Mouse (Mus musculus): ENCODE results near the gene Them7.

Gene Them7

DNA sequence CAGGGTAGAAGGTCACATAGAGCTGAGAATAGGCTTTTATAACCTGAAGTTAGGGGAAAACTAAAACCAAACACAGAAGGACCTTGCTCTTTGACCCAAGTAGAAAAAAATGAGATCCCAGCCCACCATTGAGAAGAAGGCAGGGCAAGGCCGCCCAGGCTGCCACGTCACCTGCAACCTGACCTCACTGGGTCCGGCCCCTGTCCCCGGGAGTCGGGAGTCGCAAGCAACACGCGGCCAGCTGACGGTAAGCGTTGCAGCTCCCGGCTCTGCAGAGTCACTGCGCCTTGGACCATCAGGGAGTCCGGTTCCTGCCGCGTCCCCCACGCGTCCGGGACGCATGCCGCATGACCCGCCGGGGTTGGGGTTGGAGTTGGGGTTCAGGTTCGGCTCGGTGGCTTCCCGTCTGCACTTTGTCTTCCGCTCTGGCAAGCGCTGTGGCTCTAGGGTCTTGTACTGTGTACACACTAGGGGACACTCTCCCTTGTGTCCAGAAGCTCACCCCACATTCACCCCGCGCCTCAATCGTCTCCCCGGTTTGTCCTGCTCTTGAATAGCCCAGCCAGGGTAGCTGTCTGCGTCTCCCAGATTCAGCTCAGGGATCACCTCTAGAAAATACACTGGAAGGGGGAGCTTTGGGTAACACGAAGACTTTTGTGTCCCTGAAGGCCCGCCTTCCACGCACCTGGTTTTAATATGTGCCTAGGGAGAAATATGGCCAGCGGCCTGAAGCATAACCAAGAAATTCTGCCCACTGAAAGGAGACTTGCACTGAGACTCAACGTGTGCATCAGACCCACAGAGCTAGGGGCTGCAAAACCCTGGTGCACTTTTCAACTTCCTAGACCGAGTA is at the start of gene Them7:
Them7 (plus strand) TSS at position 187 of the 853 bp plus-strand sequence.
- no peak for DNase-seq (ENCODE audit: low spot score)

DNA sequence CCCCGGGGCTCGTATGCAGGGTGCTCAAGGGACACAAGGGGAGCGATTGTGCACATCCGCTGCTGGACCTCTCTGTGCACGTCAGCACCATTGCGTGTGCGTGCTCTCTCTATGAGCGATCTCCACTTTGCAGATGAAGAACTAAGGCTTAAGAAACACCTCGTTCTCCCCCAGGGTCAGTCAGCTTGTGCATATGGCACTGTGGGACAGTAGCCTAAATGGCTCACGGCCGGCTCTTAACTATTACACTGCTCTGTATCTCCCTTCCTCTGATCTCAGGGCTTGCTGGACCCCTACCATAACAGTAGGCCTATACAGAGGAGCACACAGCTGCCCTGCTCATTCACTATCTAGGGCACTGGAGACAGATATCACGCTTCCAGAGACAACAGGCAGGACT is 45.2 kb upstream of the Them7 start:
- DNase-seq (ENCODE audit: low spot score) = no peak

DNA sequence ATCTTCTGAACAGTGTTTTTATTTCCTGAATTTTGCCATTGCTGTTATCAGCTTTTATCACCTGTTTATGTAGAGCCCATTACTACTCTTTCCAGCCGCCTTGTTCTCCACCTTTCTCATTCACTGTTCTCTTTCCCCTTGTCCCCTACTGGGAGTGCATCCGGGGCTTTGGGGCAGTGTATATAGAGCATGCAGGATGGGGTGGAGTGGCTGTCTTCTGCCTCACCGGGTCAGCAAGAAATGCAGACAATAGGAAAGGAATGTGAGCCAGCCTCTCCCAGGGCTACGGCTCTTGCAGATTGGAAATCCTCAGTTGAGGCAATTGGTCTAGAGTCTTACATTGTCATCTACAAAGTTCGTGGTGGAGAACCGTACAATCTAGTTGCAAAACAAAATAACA is 41.6 kb upstream of the Them7 start:
- DNase-seq (ENCODE audit: low spot score) = no peak

DNA sequence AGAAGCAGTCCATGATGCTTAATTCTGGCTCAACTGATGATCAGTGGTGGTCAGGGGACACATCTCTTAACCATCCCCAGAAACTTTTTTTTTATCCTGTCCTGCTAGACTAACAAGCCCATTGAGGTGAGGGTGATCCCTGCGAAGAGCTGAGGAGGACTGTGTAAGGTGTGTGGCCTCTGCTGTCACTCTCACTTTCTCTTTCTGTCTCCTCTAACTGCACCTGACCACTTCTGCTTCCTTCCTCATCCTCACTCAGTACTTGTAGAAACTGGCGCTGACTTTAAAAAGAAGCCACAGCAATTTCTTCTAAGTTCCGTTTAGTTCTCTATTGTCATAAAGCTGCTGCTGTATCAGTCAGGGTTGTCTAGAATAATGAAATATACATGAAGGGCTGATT is 39.0 kb upstream of the Them7 start:
- no peak for DNase-seq (ENCODE audit: low spot score)

DNA sequence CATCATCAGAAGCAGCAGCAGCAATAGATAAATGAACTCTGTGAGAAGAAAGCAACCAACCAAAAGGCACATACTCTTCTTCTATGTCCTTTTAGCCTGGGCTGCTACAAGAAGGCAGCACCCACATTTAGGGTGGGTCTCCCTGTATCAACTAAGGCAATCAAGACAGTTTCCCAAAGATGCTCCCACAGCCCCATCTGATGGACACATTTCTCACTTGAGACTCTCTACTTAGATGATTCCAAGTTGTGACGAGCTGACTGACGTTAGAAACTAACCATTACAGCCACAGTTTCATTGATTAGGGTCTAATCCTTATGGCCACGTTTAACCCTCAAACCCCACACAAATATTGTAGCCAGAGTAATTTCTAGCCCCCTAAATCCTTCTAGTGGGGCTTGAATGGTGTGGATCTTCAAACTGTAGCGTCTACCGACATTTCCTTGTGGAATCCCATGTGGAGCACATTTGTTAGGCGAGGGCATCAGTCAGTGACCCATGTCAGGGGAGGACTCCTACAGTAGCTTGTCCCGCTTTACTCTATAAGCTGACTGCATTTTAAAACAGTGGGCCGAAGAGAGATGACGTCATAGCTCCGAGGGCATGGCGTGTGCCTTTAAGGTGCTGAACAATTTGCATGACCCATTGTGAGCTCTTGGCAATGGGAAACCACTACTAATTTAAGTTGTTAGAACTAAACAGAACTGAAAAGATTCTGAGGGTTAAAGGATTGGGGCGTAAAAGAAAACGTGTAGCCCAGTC is 38.2 kb upstream of the Them7 start:
- no peak for DNase-seq (ENCODE audit: low spot score)

DNA sequence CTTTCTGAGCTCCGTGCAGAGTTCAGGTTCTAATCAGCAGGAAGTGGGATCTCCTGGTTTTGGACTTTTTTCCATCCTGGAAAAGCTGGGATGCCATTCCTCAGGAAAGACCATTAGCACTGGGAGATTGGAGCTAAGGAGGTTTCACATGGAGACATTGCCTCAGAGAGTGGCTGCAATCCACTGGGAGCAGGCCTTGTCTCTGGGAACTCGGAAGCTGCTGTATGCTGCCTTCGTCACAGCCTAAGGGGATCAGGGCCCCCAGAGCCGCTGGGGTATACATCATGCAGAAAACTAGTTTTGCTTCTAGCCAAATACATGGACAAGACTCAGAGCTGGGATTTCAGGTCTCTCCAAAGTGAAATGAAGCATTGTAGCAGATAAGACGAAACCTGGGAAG is 37.5 kb upstream of the Them7 start:
- DNase-seq (ENCODE audit: low spot score) = no peak

DNA sequence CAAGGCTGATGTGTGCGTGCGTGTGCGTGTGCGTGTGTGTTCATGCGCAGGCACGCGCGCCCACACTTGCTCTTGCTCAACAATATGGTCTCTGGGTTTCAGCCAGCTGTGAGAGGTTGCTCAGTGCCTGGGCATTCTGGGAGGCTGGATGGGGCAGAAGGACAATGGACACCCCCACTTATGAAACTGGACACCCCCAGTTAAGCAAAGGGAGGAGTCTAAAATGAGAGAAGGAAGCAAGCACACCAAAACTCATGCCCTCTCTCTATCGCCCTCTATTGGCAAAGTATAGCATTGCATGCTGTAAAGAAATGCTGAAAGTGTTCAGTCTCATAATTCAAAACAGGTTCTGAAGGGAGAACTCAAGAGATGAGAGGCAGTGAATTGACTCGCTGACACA is 35.9 kb upstream of the Them7 start:
- no peak for DNase-seq (ENCODE audit: low spot score)

DNA sequence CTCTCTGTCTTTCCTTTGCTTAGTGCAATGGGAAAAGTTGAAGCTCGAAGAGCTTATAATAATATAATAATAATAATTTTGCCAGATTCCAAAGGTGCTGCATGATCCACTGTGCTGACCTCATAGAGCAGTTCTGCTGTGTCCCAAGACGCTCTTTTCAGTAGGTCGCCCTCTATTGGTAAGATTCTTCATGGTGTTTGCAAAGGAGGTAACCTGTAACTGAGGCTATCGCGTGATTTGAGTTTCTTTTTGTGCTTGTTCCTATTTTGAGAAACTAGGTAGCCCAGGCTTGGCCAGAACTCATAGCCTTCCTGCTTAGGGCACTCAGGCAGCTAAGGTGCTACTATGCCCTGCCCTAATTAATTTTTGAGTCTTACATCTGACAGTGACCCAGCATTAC is 34.8 kb upstream of the Them7 start:
- no peak for DNase-seq (ENCODE audit: low spot score)

DNA sequence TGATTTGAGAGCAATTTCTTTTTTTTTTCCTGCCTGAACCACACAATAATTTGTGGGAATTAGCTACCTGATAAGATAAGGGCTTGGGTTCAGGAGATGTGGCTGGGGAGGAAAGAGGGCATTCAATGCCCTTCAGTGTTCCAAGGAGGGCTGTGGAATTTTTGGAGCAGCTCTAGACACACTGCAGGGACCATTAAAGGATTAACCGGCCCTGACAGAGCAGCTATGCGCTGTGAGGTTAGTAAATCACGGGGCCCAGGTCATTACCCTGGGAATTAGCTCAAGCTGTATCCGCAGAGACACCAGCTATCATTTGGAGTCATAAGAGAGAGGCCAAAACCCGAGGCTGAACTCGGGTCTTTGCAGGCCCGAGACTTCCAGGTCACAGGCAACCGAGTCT is 24.0 kb upstream of the Them7 start:
- DNase-seq (ENCODE audit: low spot score) = no peak

DNA sequence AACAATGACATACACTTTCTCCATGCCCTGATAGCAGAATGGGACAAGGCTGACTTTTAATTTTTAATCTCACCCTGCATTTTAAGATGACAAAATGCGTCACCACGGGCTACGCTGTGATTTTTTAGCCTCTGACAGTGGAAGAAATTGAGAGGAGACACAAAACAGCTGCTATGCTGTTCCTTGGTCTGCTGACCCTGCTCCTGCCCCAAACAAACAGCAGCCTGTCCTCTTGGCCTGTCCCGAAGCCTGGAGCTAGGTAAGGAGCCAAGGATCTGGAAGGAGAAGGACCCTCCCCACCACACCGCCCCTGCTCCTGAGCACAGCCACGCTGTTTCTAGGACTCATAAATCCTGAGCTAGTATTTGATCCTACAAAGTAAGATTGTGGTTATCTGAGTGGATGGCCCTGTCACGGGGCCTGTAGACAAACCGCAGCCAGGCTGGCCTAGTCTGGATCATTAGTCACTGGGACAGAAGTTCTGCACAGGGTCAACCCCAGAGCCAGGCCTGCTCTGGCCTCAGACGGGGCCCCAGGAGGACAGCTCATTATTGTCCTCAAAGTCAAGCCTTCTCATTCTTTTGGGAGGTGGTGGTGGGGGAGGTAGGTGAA is 17.5 kb upstream of the Them7 start:
- DNase-seq (ENCODE audit: low spot score) = no peak

DNA sequence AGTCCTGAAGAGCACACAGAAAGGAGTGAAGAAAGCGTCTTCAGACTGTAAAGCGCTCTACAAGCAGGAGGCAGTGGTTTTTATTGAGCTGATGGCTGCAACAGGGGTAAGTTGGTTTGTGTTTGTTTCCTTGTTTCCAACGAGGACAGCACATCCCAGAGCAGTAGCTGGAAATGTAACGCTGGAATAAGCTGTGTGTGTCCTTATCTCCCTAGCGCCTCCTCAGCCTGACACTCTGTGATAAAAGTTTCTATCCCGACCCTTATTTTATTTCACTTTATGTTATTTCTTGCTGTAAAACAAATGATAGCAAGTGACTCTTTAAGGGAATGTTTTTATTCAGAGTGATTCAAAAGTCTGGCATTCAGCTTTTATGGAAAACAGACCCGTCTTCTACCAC is 11.3 kb upstream of the Them7 start:
- no peak for DNase-seq (ENCODE audit: low spot score)

DNA sequence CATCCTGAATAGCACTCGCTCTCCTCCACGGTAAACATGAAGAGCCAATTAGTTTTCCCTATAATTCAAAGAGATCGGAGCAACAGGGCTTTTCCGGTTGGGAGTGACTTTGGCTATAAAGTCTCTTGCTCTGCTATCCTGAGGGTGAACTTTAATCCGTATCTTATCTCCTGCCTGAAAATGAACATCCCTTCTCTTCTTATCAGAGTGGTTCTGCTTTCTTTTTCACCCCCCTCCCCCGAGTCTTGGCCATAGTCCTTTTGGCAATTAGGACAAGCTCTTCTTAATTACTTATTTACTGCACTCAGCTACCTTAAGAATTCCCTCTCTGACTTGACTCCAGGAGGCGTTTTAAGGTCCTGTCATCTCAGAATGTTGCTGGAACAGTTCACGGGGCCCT is 8.2 kb upstream of the Them7 start:
- DNase-seq (ENCODE audit: low spot score) = no peak

DNA sequence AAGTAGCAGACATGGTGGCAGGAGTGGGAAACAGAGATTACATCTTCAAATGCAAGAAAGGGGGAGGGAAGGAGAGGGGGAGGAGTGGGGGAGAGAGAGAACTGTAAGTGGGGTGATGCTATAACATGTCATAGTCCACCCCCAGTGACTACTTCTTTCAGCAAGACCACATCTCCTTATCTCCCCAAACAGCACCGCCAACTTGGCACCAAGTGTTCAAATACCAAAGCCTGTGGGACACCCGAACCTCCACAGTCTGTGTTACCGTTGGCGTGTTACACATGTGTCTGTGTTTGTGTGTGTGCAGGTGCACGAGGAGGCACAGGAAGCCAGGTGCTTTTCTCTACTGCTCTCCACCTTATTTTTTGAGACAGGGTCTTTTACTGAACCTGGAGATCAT is 4.9 kb upstream of the Them7 start:
- no peak for DNase-seq (ENCODE audit: low spot score)

DNA sequence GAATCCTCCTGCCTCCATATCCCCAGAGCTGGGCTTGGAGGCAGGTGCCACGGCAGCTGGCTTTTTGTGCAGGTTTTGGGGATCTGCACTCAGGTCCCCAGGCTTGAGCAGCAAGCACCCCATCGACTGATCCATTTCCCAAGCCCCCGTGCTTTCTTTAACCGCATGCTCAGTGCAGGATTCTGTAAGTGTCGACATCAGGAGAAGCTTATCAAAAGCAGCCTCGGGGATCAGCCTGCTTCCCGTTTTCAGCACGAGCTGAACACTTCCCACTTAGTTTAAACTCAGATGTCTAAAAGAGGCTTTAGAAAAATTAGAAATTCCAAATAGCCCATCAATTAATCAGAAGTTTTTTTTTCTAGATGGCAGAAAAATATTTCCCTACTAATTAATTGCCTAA is 4.5 kb upstream of the Them7 start:
- DNase-seq (ENCODE audit: low spot score) = no peak

DNA sequence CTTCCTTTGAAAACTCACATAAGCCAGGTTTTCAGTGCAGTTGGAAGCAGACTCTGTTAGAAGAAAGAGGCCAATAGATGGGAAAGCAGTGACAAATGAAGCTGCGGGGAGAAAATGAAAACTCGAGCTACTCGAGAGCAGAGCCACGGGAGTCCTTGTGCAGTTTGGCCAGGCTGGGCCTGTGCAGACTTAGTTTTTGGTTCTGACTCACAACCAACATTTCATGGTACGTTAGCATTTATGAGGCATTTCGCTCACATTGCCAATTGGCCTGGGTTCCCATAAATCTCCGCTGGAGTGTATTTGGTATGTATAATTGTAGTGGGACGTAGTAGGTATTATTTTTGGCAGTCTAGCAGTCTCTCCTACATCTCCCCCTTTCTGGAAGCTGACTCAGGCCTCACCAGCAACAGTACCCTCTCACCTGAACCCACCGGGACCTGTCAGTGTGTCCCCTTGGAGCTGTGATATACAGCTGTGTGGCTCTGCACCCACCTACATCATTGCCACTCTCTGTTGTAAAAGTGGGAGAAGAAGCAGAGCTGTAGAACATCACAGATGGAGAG is 3.3 kb upstream of the Them7 start:
- no peak for DNase-seq (ENCODE audit: low spot score)

DNA sequence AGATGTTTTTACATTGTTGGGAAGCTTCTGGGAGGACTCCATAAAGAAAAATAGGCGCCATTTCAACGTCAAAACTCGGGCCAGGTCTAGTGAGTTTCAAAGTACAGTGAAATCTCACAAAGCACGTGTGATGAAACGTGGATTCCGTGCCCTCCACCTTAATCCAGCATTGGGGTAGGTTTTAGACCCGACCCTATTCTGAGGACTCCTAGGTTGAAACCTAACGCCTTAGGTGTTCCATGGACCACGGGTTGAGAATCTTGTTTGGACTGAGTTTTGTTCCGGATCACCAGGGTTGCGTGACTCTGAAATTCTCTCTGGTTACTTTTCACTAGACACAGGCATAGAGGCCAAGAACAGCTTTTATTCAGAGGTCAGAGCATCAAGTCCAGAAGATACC is 514 bp upstream of the Them7 start:
- no peak for DNase-seq (ENCODE audit: low spot score)

DNA sequence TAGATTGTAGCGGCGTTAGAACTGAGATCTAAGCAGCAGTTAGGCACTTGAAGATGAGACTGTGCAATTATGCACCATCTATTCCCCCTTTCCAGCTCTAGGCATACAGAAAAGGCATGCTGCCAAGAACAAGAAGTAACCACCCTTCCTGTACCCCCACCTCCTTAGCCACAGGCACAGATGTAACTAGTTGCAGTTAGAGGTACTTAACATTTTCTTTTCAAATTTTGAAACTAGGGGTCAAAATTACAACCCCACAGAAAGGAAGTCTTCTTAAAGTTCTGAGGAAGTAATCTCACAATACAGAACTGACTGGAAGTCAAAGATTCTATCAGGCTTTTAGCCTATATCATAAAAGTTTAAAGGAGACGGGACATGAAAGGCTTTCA is 861 bp downstream of the Them7 start:
- no peak for DNase-seq (ENCODE audit: low spot score)

DNA sequence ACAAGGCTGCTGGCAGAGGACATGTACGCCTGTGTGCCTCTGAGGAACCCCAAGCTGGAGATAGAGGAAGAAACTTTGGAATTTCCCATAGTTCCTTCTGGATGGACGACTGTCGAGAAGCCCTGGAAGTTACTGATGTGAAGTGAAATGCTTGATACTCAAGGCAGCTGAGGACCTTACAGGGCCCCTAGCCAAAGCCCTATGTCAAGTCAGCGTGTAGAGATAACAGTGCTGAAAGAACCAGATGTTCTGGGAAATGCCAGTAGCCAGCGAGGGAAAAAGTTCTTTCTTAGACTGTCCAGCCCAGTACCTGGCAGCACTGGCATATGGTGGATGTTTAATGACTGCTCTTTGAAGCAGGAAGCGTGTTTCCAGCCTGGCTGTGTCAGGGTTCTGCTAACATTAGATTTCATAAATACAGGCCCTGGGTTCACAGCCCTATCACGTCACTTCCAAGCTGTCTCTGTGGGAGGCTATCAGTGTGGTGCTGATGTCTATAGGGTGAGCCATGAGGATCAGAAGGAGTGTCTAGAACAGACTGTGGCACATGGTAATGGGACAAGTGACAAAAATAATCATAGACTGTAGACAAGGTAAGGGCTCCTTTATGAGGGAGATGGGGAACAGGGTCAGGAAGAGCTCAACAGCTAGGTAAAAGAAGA is 2.3 kb downstream of the Them7 start:
- DNase-seq (ENCODE audit: low spot score) = no peak

DNA sequence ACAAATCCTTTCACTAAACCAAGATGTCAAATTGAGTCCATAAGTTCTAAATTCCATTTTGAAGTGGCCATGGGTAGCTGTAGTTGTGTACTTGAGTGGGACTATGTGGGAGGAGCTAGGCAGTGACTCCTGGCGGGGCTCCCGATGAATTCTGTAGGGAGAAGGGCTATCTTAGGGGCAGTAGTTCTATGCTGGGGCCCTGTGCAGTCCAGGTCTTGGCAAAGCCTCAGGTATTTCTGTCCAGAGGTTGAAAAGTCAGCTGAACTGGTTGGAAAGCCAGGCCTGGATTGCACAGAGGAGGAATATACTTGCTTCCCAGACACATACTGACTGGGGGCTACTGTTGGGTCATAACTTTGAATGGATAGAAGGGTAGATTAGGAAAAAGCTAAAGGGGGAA is 4.3 kb downstream of the Them7 start:
- no peak for DNase-seq (ENCODE audit: low spot score)

DNA sequence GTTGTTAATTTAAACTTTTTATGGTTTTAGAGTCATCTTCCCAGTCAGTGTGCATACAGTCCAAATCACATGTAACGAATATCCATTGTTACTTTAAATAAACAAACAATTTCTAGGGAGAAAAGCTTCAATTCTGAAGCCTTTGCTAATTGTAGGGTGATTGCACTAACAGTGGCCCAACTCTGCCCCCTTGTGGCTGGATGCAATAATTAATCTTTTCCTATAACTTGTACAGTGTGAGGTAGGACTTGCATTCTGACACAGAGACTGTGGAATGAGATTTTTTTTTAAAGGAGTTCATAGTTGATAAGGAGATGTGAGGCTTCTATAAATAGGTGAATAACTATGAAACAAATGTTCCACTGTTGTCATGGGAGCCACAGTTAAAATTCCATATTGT is 6.2 kb downstream of the Them7 start:
- DNase-seq (ENCODE audit: low spot score) = peak; percentile 52

DNA sequence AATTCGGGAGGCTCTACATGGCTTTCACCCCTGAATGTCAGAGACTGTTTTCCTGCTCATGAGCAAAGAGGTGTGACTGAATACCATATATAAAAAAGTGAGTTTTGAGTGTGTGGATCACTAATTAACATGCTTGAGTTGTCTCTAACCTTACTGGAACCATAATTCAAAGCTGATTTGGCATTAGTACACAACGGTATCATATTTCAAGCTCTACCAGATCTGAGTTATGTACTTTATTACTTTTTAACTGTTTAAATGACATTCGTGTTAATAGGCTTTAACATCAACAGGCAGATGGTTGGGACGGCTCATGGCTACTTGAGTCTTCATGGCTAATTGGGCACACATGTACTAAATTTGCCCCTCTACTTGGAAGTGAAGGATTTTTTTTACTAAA is 8.3 kb downstream of the Them7 start:
- no peak for DNase-seq (ENCODE audit: low spot score)

DNA sequence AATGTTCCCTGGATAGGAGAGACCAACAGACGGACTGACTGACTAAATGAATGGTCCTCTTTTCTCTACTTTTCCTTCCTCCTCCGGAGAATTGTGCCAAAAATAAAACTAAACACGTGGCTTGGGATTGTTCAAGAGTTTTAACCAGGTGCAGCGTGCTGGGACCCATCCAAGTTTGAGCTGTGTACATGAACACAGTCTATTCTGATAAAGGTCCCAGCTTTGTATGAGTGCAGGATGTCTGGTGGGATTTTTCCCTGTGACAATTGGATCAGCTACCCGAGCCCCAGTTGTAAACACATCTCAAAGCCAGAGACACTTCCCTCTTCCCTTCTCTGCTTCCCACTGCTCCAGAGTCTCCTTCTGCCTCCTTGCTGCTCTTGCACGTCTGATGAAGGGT is 10.2 kb downstream of the Them7 start:
- no peak for DNase-seq (ENCODE audit: low spot score)
